Mouse (Mus musculus) frontal cortex, adult 2 months (tissue): ENCODE results near the gene Fbxo5. TPM values are rescaled to one million over a fixed set of nuclear protein-coding genes. Genes with fewer than 3 reads are reported as not detected.

Experiments
- DNase-seq, 2 experiments: peaks; one replicate each; pipeline ENCODE4 v3.0.0; 2022; ENCODE audit warnings: low spot score in 1 of 2; ENCODE audit errors: extremely low spot score in 1 of 2
- polyA plus RNA-seq: library from polyadenylated mRNA; depleted of rRNA; stranded (reverse); fragments of >200 nt; gene quantifications from 2 replicates; pipeline ENCODE4 v1.2.3, GENCODE M21; 2012; rRNA removed

Gene Fbxo5
- polyA plus RNA-seq, 1 experiment, result 2.6 TPM

DNA sequence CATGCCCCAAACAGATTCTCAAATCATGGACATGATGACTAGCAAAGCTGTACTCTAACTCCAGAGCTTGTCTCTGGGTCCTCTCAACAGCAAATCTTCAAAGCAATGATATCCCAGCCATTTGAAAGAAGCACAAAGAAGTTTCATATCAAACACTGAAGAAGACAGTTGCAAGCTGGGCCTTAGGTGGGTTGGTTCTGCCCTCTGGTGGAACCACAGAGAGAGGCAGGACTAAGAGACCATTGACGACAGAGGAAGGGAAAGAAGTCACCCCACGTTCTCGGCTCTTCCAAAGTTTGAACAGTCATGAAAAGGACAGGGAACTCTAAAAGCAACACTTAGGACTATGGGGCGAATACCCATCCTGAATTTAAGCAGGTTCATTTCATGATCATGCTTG lies 18.5 kb downstream of the Fbxo5 start:
- peak in 1 of 2 experiments; percentile 57 for DNase-seq

Other genes starting within 250 kb of the Fbxo5 start
- 0.71 and 0.78 TPM in 2 replicates for gene Myct1, start 211.8 kb downstream of the Fbxo5 start, polyA plus RNA-seq
- 52.5 and 56.7 TPM in 2 replicates for gene Vip, start 166.4 kb downstream of the Fbxo5 start, polyA plus RNA-seq
- gene Mtrf1l, start 18.3 kb upstream of the Fbxo5 start, polyA plus RNA-seq, result 6.5 and 8.1 TPM in 2 replicates
- gene Rgs17, start 116.8 kb upstream of the Fbxo5 start, polyA plus RNA-seq, result 20.8 and 21.4 TPM in 2 replicates